Mouse (Mus musculus): ENCODE measurements around the gene Borcs7. TPM values are rescaled to one million over a fixed set of nuclear protein-coding genes. Genes with fewer than 3 reads are reported as not detected.

Gene Borcs7
- 1.1 and 2.0 TPM in 2 replicates for polyA plus RNA-seq (2012; rRNA removed)

GRCm38 (mm10) chr19:46689460-46690372 is at the start of gene Borcs7:
Gene Borcs7 (plus strand): TSS chr19:46689906.
- 3% methylated on average over 44 of the region's 44 CpGs for WGBS
- Histone ChIP-seq H3K27me3 (ENCODE audit: control insufficient read depth, insufficient read depth, low read length) (no peaks in the 10 kb centered on the region), H3K27ac (ENCODE audit: insufficient read depth, low read depth, low read length) (peak within 1 kb of the TSS; percentile 78), H3K4me1 (ENCODE audit: control insufficient read depth, insufficient read depth, insufficient read length, low read length) (peaks cover 3% of the 10 kb centered on the region; the same call in 1 of the 2 replicates), H3K36me3 (ENCODE audit: control insufficient read depth, insufficient read depth, low read length) (no peaks in the 10 kb centered on the region), H3K4me3 (ENCODE audit: low read depth, low read length) (peak within 1 kb of the TSS; percentile 97)
- no peak for TF ChIP-seq CTCF (IDR thresholded peaks at IDR 0.05; ENCODE audit: extremely low read depth, insufficient read length, insufficient replicate concordance, low read depth, low read length)
- peak; percentile 55; the same call in 1 of the 2 replicates for TF ChIP-seq POLR2A (IDR thresholded peaks at IDR 0.05; ENCODE audit: low read depth, low read length)

GRCm38 (mm10) chr19:46640780-46641179 is 48.9 kb upstream of the Borcs7 start:
- H3K36me3 ChIP-seq (ENCODE audit: control insufficient read depth, insufficient read depth, low read length): peaks cover 33% of the 10 kb centered on the region
- WGBS: 93% methylated on average over 8 of the region's 8 CpGs
- H3K4me3 ChIP-seq (ENCODE audit: low read depth, low read length): no peak overlapping the region
- H3K4me1 ChIP-seq (ENCODE audit: control insufficient read depth, insufficient read depth, insufficient read length, low read length): peaks cover 13% of the 10 kb centered on the region
- H3K27ac ChIP-seq (ENCODE audit: insufficient read depth, low read depth, low read length): no peak overlapping the region
- H3K27me3 ChIP-seq (ENCODE audit: control insufficient read depth, insufficient read depth, low read length): no peaks in the 10 kb centered on the region
- no peak for TF ChIP-seq POLR2A (IDR thresholded peaks at IDR 0.05; ENCODE audit: low read depth, low read length)
- TF ChIP-seq CTCF (IDR thresholded peaks at IDR 0.05; ENCODE audit: extremely low read depth, insufficient read length, insufficient replicate concordance, low read depth, low read length): no peak

DNA sequence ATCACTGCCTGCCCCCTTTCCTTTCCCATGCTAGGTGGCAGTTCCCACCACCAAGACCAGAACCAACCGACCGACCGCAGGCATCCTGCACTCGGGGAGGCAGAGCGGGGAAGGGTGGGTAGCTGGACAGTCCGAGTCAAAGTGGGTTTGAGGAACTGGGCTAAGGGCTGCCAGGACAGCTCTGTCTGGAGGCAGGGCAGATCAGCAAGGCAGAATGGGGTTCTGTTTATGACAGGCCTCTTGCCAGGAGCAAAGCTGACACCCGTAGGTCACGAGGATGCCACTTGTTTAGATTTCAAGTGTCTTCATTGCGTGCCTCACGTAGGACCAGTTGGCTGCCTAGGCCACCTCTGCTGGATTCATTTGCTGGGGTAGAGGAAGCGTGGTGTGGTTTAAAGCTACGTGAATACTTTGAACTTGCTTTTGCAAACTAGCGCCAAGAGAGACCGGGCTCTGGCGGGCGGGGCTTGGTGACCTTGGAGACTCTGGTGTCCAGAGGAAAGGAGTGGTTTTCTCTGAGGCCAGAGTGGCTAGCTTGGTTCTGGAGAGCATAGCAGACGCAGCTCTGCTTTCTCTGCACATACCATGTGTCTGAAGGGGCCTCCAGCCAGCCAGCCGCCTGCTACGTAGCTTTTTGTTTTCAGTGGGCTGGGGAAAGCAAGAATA is 48.2 kb upstream of the Borcs7 start:
- Histone ChIP-seq H3K27ac (ENCODE audit: insufficient read depth, low read depth, low read length) (peak overlapping the region; percentile 44), H3K27me3 (ENCODE audit: control insufficient read depth, insufficient read depth, low read length) (no peaks in the 10 kb centered on the region), H3K36me3 (ENCODE audit: control insufficient read depth, insufficient read depth, low read length) (peaks cover 34% of the 10 kb centered on the region), H3K4me1 (ENCODE audit: control insufficient read depth, insufficient read depth, insufficient read length, low read length) (peaks cover 13% of the 10 kb centered on the region), H3K4me3 (ENCODE audit: low read depth, low read length) (no peak overlapping the region)
- TF ChIP-seq CTCF (IDR thresholded peaks at IDR 0.05; ENCODE audit: extremely low read depth, insufficient read length, insufficient replicate concordance, low read depth, low read length): no peak
- TF ChIP-seq POLR2A (IDR thresholded peaks at IDR 0.05; ENCODE audit: low read depth, low read length): no peak
- WGBS: 42% methylated on average over 19 of the region's 19 CpGs

DNA sequence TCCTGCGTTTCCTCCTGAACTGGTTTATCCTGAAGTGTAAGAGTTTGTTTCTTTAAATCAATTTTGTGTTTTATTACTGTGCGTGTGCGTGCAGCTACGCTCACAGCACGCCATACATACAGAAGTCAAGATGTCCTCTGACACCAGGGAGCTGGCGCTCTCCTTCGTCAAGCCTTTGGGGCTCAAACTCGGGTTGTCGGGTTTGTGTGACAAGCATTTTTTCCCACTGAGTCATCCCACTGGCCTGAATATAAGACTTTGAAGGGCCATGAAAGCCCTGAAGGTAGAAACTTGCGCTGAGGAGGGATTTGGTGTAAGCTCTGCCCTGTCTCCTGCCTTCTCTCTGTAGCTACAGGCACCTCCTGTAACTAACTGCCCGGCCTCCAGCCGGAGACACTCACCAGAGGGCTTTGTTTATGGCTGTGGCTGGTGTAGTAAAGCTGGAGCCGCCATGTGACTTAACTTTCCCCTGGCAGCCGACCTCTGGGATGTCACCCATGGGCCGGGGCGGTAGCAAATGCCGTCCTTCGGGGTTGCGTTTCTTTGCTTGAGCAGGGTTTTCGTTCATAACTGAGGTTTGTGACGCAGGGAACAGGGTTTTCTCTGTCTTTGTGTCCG is 47.5 kb upstream of the Borcs7 start:
- Histone ChIP-seq H3K4me3 (ENCODE audit: low read depth, low read length) (no peak overlapping the region), H3K4me1 (ENCODE audit: control insufficient read depth, insufficient read depth, insufficient read length, low read length) (peaks cover 13% of the 10 kb centered on the region), H3K27me3 (ENCODE audit: control insufficient read depth, insufficient read depth, low read length) (no peaks in the 10 kb centered on the region), H3K27ac (ENCODE audit: insufficient read depth, low read depth, low read length) (peak overlapping the region; percentile 44; the same call in 1 of the 2 replicates), H3K36me3 (ENCODE audit: control insufficient read depth, insufficient read depth, low read length) (peaks cover 34% of the 10 kb centered on the region)
- TF ChIP-seq CTCF (IDR thresholded peaks at IDR 0.05; ENCODE audit: extremely low read depth, insufficient read length, insufficient replicate concordance, low read depth, low read length): no peak
- TF ChIP-seq POLR2A (IDR thresholded peaks at IDR 0.05; ENCODE audit: low read depth, low read length): 0 out of 2 replicates have a peak, but pooled peaks have one; percentile 14
- 75% methylated on average over 22 of the region's 22 CpGs for WGBS

GRCm38 (mm10) chr19:46643236-46643635 is 46.5 kb upstream of the Borcs7 start:
- no peak for TF ChIP-seq POLR2A (IDR thresholded peaks at IDR 0.05; ENCODE audit: low read depth, low read length)
- TF ChIP-seq CTCF (IDR thresholded peaks at IDR 0.05; ENCODE audit: extremely low read depth, insufficient read length, insufficient replicate concordance, low read depth, low read length): no peak
- Histone ChIP-seq H3K4me3 (ENCODE audit: low read depth, low read length) (no peak overlapping the region), H3K4me1 (ENCODE audit: control insufficient read depth, insufficient read depth, insufficient read length, low read length) (peaks cover 13% of the 10 kb centered on the region), H3K27me3 (ENCODE audit: control insufficient read depth, insufficient read depth, low read length) (no peaks in the 10 kb centered on the region), H3K27ac (ENCODE audit: insufficient read depth, low read depth, low read length) (no peak overlapping the region), H3K36me3 (ENCODE audit: control insufficient read depth, insufficient read depth, low read length) (peaks cover 26% of the 10 kb centered on the region)
- WGBS: 80% methylated on average over 5 of the region's 5 CpGs

- H3K4me1 ChIP-seq (ENCODE audit: control insufficient read depth, insufficient read depth, insufficient read length, low read length): peaks cover 13% of the 10 kb centered on the region
- no peak overlapping the region for H3K27ac ChIP-seq (ENCODE audit: insufficient read depth, low read depth, low read length)
Observed at GRCm38 (mm10) chr19:46644343-46644792, 45.3 kb upstream of the Borcs7 start.

More at GRCm38 (mm10) chr19:46644343-46644792, 45.3 kb upstream of the Borcs7 start:
- Histone ChIP-seq H3K4me3 (ENCODE audit: low read depth, low read length) (no peak overlapping the region), H3K36me3 (ENCODE audit: control insufficient read depth, insufficient read depth, low read length) (peaks cover 23% of the 10 kb centered on the region), H3K27me3 (ENCODE audit: control insufficient read depth, insufficient read depth, low read length) (no peaks in the 10 kb centered on the region)
- no peak for TF ChIP-seq POLR2A (IDR thresholded peaks at IDR 0.05; ENCODE audit: low read depth, low read length)
- TF ChIP-seq CTCF (IDR thresholded peaks at IDR 0.05; ENCODE audit: extremely low read depth, insufficient read length, insufficient replicate concordance, low read depth, low read length): no peak
- 74% methylated on average over 10 of the region's 10 CpGs for WGBS

Data from small intestine, adult 2 months (tissue).